Mouse (Mus musculus) left cerebral cortex, adult 8-10 months (tissue): ENCODE results near the gene Zcwpw1. TPM values are rescaled to one million over a fixed set of nuclear protein-coding genes. Genes with fewer than 3 reads are reported as not detected.
"Not testable (repeated sequence)": the region's sequence is repeated elsewhere in the genome, so short reads cannot be mapped to it uniquely, and the experiment has no call there.

Experiments
- DNase-seq, 2 experiments: peaks; one replicate each; pipeline ENCODE4 v3.0.0; 2022; ENCODE audit warnings: low spot score in 2 of 2
- total RNA-seq, 4 experiments: library from RNA; stranded (reverse); gene quantifications; 2 replicates each; pipeline ENCODE4 v1.2.4; 2022

The Zcwpw1 gene
- total RNA-seq, result 1 to 10 TPM; 5.9 to 8.7 (median 7.8) TPM

GRCm38 (mm10) chr5:137787151-137787928 lies at the start of gene Zcwpw1, which contains the start of gene Mepce:
Zcwpw1 (plus strand) TSS chr5:137787798.
Mepce (minus strand) TSS chr5:137787655.
- peak; percentile 93 to 94 for DNase-seq

- DNase-seq, result no peak
These were observed 49.1 kb upstream of the Zcwpw1 start for GRCm38 (mm10) chr5:137738516-137738915.

GRCm38 (mm10) chr5:137739471-137739870 lies 48.1 kb upstream of the Zcwpw1 start:
- no peak for DNase-seq

GRCm38 (mm10) chr5:137740506-137740905 lies 47.1 kb upstream of the Zcwpw1 start:
- no peak for DNase-seq

- DNase-seq, result peak; percentile 78
These were observed 46.3 kb upstream of the Zcwpw1 start, which contains the start of gene Nyap1 for GRCm38 (mm10) chr5:137741023-137741931. Nyap1 (minus strand) TSS chr5:137741607.

- DNase-seq, result no peak
These were observed 45.5 kb upstream of the Zcwpw1 start for GRCm38 (mm10) chr5:137742048-137742447.

- DNase-seq, result no peak
These were observed 44.8 kb upstream of the Zcwpw1 start for GRCm38 (mm10) chr5:137742836-137743235.

GRCm38 (mm10) chr5:137744197-137744596 lies 43.4 kb upstream of the Zcwpw1 start:
- no peak for DNase-seq

- DNase-seq, result peak; percentile 80 to 91
These were observed 42.1 kb upstream of the Zcwpw1 start, which contains the start of gene Tsc22d4 for GRCm38 (mm10) chr5:137745214-137746171. Tsc22d4 (plus strand) TSS chr5:137745730.

- DNase-seq, result no peak
These were observed 41.2 kb upstream of the Zcwpw1 start for GRCm38 (mm10) chr5:137746282-137746850.

GRCm38 (mm10) chr5:137746851-137747325 lies 40.7 kb upstream of the Zcwpw1 start:
- no peak for DNase-seq

GRCm38 (mm10) chr5:137747326-137747961 lies 40.2 kb upstream of the Zcwpw1 start:
- no peak for DNase-seq

- no peak for DNase-seq
These were observed 39.3 kb upstream of the Zcwpw1 start for GRCm38 (mm10) chr5:137748130-137748770.

- no peak for DNase-seq
These were observed 38.3 kb upstream of the Zcwpw1 start for GRCm38 (mm10) chr5:137749196-137749836.

GRCm38 (mm10) chr5:137750212-137750611 lies 37.4 kb upstream of the Zcwpw1 start:
- not testable (repeated sequence) for DNase-seq

- DNase-seq, result no peak
These were observed 36.2 kb upstream of the Zcwpw1 start for GRCm38 (mm10) chr5:137751221-137751887.

- no peak for DNase-seq
These were observed 35.6 kb upstream of the Zcwpw1 start for GRCm38 (mm10) chr5:137751988-137752387.
